Mouse (Mus musculus) limb, embryonic 10.5 days (tissue): ENCODE data around the gene Nipbl. TPM values are rescaled to one million over a fixed set of nuclear protein-coding genes. Genes with fewer than 3 reads are reported as not detected.
"Not testable (repeated sequence)": the region's sequence is repeated elsewhere in the genome, so short reads cannot be mapped to it uniquely, and the experiment has no call there.

Experiments used
- DNase-seq: peaks from one replicate; pipeline ENCODE4 v3.0.0-alpha.2; 2017; ENCODE audit warnings: low spot score
- H3K27ac ChIP-seq: fragments of 300-500 bp; sonication (generic); 2 replicates; pipeline ENCODE4 v1.5.1; 2016; ENCODE audit warnings: mild to moderate bottlenecking
- H3K27me3 ChIP-seq: fragments of 300-500 bp; sonication (generic); 2 replicates; pipeline ENCODE4 v1.6.1; 2016; ENCODE audit warnings: low read depth, mild to moderate bottlenecking; ENCODE audit not compliant: poor library complexity, severe bottlenecking
- H3K36me3 ChIP-seq: fragments of 300-500 bp; sonication (generic); 2 replicates; pipeline ENCODE4 v1.6.1; 2016; ENCODE audit warnings: mild to moderate bottlenecking, moderate library complexity
- H3K4me1 ChIP-seq: fragments of 300-500 bp; sonication (generic); 2 replicates; pipeline ENCODE4 v1.6.1; 2016
- H3K4me3 ChIP-seq: fragments of 300-500 bp; sonication (generic); 2 replicates; pipeline ENCODE4 v1.5.1; 2016; ENCODE audit warnings: mild to moderate bottlenecking, moderate library complexity
- H3K9me3 ChIP-seq: fragments of 300-500 bp; sonication (generic); replicated peaks from 2 replicates; pipeline ENCODE4 v1.6.1; 2016; ENCODE audit warnings: mild to moderate bottlenecking
- WGBS: fragments of 180-500 bp; shearing (Covaris S2); methylation state at CpG from one replicate; pipeline ENCODE4 v1.1.7; 2016; 5-methylcytosine and 5-hydroxymethylcytosine counted together
- polyA plus RNA-seq: library from polyadenylated mRNA; unstranded; fragments of >200 nt; fragmentation: Nextera tagmentation; extraction: Ambion mirVana; gene quantifications from 2 replicates; pipeline ENCODE4 v1.2.1, GENCODE M21; 2016

Nipbl gene
- 16.4 and 19.7 TPM in 2 replicates for polyA plus RNA-seq

DNA sequence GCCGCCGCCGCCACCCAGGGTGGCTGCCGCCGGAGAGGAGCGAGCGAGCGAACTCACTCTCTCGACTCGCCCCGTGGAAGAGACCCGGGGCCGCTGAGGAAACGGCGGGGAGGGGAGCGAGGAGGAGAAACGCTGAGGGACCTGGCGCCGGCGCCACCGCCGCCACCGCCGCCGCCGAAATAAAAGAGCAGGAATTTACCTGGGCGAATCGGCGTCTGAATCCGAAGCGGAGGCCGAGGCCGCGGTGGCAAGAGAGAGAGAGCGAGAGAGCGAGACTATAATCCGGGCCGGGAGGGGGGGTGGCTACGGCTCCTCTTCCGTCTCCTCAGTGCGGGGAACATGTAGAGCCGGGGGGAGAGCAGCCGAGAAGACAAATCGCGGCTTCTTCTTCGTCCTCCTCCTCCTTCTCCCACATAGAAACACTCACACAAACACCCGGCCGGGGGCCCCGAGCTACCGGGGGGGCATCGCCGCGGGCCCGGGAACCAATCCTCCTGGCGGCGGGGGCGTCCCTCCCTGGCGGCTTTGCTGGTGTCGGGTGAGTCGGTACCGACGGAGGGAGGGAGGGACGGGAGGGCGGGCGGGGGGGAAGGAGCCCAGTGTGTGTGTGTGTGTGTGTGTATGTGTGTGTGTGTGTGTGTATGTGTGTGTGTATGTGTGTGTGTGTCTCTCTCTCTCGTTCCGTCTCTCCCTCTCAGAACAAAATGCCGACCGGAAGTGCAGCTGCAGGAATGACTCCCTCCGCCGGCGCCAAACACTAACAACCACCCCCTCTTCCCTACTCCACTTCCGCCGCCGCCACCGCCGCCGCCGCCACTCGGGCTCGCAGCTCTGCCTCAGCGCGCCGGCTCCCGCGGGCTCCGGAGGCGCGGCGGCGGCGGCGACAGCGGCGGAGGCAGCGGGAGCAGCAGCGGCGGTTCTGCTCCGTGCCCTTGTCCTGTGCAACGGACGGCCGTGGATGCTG is at the start of gene Nipbl:
Gene Nipbl (minus strand): TSS at position 538 of the 964 bp plus-strand sequence.
- peak within 1 kb of the TSS; percentile 86 for H3K4me3 ChIP-seq
- no peaks in the 10 kb centered on the region for H3K27me3 ChIP-seq
- peak within 1 kb of the TSS; percentile 96 for H3K27ac ChIP-seq
- whole genome bisulfite sequencing: under 1% methylated on average over 86 of the region's 102 CpGs
- peak; percentile 95 for DNase-seq
- H3K9me3 ChIP-seq: no peaks in the 10 kb centered on the region
- peaks cover 29% of the 10 kb centered on the region for H3K4me1 ChIP-seq
- no peaks in the 10 kb centered on the region for H3K36me3 ChIP-seq

DNA sequence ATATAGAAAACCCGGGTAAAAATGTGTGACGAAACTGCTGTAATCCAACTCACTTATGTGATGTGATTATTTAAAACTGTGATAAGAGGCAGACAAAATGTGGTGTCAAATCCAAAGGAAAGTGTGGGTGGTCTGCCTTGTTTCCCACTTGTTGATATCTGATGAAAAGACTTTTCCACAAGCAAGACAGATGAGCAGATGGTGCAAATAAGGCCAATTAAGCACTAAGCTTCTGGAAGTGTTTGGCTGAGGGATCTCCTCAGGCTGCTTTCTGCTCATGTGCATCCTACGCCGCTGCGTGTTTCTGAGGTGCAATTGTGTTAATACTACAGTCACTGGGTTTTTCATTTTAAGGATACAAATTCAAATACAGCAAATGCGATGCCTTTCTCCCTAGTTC is 41.0 kb upstream of the Nipbl start:
- DNase-seq: no peak
- WGBS: 90% methylated on average over 6 of the region's 6 CpGs
- Histone ChIP-seq H3K27me3 (no peaks in the 10 kb centered on the region), H3K36me3 (no peaks in the 10 kb centered on the region), H3K9me3 (no peaks in the 10 kb centered on the region), H3K27ac (no peak overlapping the region), H3K4me1 (no peaks in the 10 kb centered on the region), H3K4me3 (no peak overlapping the region)

DNA sequence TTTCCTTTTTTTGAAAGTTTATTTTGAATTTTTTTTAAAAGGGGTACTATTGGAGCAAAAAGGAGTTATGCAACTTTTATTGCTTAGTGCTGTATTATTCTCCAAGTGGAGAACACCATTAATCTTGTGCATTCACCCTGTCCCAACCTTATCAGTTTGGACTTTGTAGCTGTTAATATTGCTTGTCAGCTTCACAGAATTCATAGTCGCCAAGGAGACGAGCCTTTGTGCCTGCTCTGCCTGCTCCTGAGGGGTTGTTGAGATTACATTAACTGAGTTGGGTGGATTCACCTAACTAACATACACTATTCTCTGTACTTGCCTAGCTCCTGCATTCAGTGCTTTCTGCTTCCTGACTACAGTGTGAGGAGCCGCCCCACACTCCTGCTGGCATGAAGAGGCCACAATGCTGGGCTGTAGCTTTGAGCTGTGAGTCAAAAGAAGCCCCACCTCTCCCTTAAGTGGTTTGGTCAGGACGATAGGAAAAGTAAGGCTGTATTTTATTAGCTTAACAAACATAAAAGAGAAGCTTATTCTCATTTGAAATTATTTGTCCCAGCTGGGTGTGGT is 24.8 kb upstream of the Nipbl start:
- WGBS: 68% methylated on average over 4 of the region's 4 CpGs
- H3K9me3 ChIP-seq: no peaks in the 10 kb centered on the region
- H3K27ac ChIP-seq: no peak overlapping the region
- H3K4me3 ChIP-seq: no peak overlapping the region
- DNase-seq: no peak
- H3K27me3 ChIP-seq: no peaks in the 10 kb centered on the region
- no peaks in the 10 kb centered on the region for H3K4me1 ChIP-seq
- no peaks in the 10 kb centered on the region for H3K36me3 ChIP-seq

DNA sequence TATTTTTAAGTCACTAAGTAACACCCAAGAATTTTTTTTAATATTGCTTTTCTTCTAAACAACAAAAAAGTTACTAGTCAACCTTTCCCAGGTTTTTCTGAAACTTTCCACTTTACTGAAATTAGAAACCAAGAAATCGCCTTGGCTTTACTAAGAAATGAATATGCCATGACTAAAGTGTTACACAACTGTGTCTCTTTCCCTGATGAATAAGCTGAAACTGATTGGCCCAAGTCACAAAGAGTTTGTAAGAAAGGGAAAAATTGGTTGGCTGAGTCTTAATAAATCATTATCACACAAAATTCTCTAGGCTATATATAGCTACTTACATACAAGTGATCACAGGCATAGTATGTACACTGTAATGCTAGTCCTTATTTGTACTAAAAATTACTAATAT is 19.3 kb upstream of the Nipbl start:
- H3K27ac ChIP-seq: no peak overlapping the region
- no peak overlapping the region for H3K4me3 ChIP-seq
- no peaks in the 10 kb centered on the region for H3K36me3 ChIP-seq
- H3K27me3 ChIP-seq: no peaks in the 10 kb centered on the region
- WGBS: 86% methylated on average over 1 of the region's 1 CpGs
- no peaks in the 10 kb centered on the region for H3K9me3 ChIP-seq
- no peak for DNase-seq
- H3K4me1 ChIP-seq: no peaks in the 10 kb centered on the region

DNA sequence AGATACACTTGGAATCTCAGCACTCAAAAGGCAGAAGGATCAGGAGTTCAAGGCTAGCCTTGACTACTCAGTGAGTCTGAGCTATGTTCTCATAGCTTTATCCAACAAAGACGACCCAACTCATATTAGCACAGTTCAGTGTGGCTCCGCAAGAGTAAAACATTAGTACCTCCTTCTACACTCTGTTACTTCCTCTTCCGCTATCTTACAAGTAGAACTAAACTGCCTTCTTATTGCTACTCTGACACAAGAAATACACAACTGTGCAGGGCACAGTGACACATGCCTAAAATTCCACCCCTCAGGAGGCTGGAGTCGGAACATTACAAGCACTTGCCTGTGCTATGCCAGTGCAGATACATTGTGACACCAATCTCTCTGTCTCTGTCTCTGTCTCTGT is 18.5 kb upstream of the Nipbl start:
- Histone ChIP-seq H3K9me3 (no peaks in the 10 kb centered on the region), H3K27me3 (no peaks in the 10 kb centered on the region), H3K4me1 (no peaks in the 10 kb centered on the region), H3K36me3 (no peaks in the 10 kb centered on the region), H3K27ac (no peak overlapping the region), H3K4me3 (no peak overlapping the region)
- no peak for DNase-seq
- 97% methylated on average over 4 of the region's 4 CpGs for WGBS

DNA sequence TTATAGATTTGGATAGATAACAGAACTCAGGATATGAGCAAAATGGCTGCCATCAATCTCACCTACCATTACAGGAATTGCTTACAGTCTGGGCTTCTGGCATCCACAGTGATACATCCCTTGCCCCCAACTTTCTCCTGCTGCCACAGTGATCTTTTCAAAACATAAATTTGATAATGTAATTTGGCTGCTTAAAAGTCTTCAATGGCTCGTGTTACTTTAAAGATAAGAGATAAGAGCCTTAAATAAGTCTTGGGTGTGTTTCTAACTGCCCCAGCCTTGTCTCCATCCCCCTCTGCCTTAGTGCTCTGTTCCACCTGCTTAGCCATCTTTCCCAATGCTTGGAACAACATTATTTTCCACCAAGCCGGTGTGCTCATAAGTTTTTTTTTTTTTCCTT is 16.6 kb upstream of the Nipbl start:
- 77% methylated on average over 2 of the region's 2 CpGs for WGBS
- Histone ChIP-seq H3K27me3 (no peaks in the 10 kb centered on the region), H3K4me1 (no peaks in the 10 kb centered on the region), H3K9me3 (no peaks in the 10 kb centered on the region), H3K4me3 (no peak overlapping the region), H3K27ac (no peak overlapping the region), H3K36me3 (no peaks in the 10 kb centered on the region)
- DNase-seq: no peak

DNA sequence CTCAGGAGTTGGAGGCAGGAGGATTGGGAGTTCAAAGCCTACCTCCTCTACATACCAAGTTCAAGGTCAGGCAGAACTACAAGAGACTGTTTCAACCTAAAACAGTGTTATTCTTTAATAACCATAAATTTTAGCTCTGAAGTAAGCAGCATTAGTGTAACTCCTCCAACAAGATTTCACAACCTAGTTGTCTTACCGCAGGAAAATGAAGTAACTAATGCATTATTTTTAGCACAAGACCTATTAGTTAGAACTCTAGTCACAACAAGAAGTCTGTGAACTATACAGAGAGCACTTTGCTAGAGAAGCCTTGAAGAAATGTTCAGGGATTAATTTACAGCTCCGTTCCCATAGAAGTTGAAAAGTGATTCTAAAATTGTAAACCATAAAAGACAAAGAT is 15.7 kb upstream of the Nipbl start:
- no peaks in the 10 kb centered on the region for H3K27me3 ChIP-seq
- DNase-seq: no peak
- H3K4me3 ChIP-seq: no peak overlapping the region
- no peaks in the 10 kb centered on the region for H3K36me3 ChIP-seq
- 86% methylated on average over 2 of the region's 2 CpGs for WGBS
- no peak overlapping the region for H3K27ac ChIP-seq
- H3K9me3 ChIP-seq: no peaks in the 10 kb centered on the region
- H3K4me1 ChIP-seq: no peaks in the 10 kb centered on the region

DNA sequence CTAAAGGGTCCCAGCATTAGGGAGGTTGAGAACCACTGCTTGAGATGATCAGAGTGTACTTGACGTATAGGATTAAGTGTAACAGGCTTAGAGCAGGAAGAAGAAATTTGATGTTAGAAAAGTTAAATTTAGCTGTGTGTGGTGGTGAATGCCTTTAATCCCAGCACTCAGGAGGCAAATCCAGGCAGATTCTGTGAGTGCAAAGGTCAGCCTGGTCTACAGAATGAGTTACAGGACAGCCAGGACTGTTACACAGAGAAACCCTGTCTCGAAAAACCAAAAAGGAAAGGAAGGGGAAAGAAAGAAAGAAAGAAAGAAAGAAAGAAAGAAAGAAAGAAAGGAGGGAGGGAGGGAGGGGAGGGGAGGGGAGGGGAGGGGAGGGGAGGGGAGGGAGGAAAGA is 12.0 kb upstream of the Nipbl start:
- H3K27me3 ChIP-seq, H3K27ac ChIP-seq, H3K9me3 ChIP-seq, H3K4me3 ChIP-seq, H3K4me1 ChIP-seq, DNase-seq, H3K36me3 ChIP-seq: not testable (repeated sequence)
- WGBS: 87% methylated on average over 2 of the region's 2 CpGs

DNA sequence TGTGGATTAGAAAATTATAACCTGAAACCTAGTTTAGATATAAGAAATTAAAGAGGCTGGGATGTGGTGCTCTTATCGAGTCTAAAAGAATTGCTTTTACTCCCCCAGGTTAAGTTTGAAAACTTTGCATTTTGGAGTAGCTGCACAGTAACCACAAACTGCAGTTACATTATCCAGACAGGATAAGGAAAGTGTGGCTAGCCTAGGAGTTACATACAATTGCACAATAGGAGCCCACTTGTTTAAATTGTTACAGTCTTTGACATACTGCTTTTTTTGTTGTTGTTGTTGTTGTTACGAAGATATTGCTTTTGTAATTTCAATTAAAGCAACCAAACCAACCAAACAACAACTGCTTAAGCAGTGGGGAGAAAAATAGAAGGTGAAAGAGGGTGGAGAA is 11.2 kb upstream of the Nipbl start:
- 94% methylated on average over 2 of the region's 2 CpGs for WGBS
- H3K4me3 ChIP-seq: no peak overlapping the region
- no peaks in the 10 kb centered on the region for H3K36me3 ChIP-seq
- H3K27ac ChIP-seq: no peak overlapping the region
- no peaks in the 10 kb centered on the region for H3K9me3 ChIP-seq
- DNase-seq: no peak
- H3K4me1 ChIP-seq: no peaks in the 10 kb centered on the region
- H3K27me3 ChIP-seq: no peaks in the 10 kb centered on the region

DNA sequence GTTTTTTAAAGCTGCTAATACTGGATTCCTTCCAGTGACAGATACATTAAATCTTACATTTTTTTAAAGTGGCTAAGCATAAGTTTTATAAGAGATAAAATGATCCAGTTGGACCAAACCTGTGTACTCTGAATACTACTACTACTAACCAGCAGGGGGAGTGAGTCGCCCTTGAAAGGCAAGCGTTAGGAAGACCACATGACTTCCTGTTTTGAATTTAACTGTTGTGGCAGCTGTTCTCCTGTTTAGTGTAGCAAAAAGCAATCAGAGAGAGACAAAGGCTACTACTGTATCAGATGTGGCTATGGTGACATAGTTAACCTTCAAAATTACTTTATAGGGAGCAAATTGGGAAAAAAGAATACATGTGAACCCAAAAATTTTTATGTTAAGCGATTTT is 6.8 kb upstream of the Nipbl start:
- 50% methylated on average over 3 of the region's 3 CpGs for WGBS

DNA sequence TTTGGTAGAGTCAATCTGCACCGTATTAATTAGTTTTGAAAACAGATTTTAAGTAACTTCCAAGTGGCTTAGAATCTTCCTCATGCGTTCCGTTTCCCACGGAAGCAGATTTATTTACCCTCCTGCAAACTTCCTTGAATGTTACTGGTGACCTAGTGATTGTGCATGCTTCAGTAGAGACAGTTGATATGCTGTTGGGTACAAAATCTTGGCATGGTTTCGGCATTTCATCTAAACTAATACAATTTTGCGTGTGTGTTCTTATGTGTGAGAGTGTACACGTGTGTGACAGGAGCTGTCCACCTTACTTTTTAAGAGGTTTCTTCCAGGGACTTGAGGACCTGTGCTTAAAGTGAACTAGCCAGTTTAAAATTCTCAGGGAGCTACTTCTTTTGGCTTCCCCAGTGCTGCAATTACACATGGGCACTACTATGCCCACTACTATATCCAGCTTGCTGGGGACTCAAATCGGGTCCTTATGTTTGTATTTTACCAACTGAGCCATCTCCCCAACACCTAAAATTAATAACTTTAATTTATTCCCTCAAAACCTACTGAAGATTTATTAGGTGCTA is 3.0 kb upstream of the Nipbl start:
- no peaks in the 10 kb centered on the region for H3K9me3 ChIP-seq
- H3K4me3 ChIP-seq: peak overlapping the region; percentile 86
- H3K4me1 ChIP-seq: peaks cover 24% of the 10 kb centered on the region
- WGBS: 68% methylated on average over 8 of the region's 8 CpGs
- no peaks in the 10 kb centered on the region for H3K36me3 ChIP-seq
- H3K27me3 ChIP-seq: no peaks in the 10 kb centered on the region
- no peak overlapping the region for H3K27ac ChIP-seq
- no peak for DNase-seq

More for the DNA sequence above, 6.8 kb upstream of the Nipbl start:
- H3K27ac ChIP-seq: no peak overlapping the region
- H3K9me3 ChIP-seq: no peaks in the 10 kb centered on the region
- no peak overlapping the region for H3K4me3 ChIP-seq
- no peak for DNase-seq
- no peaks in the 10 kb centered on the region for H3K27me3 ChIP-seq
- peaks cover 19% of the 10 kb centered on the region for H3K4me1 ChIP-seq
- no peaks in the 10 kb centered on the region for H3K36me3 ChIP-seq

DNA sequence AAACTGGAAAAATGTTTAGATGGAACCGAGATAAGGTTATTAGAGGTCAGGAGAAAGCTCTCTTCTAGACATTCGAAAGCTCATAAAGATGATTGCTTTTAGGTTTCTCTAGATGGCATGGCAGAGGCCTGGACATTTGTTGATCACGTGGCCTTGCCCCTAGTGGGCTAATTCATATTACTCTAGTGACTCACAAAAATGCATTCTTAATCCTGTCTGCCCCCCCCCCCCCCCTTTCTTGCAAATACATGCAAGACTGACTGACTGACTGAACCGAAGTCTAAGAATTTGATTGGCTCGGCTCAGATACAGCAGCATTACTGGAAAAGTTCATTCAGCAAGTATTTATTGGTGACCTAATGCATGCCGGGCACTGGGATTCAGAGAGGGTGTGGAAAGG is 2.2 kb upstream of the Nipbl start:
- Histone ChIP-seq H3K27ac (0 out of 2 replicates have a peak overlapping the region, but pooled peaks have one; percentile 50), H3K4me1 (peaks cover 29% of the 10 kb centered on the region), H3K36me3 (no peaks in the 10 kb centered on the region), H3K4me3 (peak overlapping the region; percentile 86), H3K9me3 (no peaks in the 10 kb centered on the region), H3K27me3 (no peaks in the 10 kb centered on the region)
- DNase-seq: peak; percentile 72
- 11% methylated on average over 6 of the region's 6 CpGs for WGBS

DNA sequence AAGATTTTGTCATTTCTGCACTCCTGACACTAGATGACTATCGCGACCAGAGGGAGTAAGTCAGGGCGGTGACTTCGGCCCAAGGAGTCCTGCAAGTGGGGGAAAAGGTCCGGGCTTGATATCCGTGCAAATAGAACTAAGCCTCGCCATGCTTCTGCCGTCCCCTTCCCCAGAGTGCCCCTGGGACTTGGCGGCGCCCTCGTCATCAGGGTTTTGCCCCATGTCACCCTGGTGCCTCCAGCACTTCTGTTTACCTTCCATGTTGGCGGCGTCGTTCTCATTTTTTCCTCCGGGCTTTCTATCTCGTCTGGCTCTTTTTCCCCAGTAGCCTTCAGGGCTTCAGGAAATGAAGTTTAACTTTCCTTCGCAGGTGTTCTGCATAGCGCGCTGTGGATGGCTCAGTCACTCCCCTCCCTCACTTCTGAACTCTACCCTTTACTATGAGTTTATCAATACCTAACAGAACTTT is 1.7 kb upstream of the Nipbl start:
- Histone ChIP-seq H3K27me3 (no peaks in the 10 kb centered on the region), H3K27ac (peak overlapping the region; percentile 50; the same call in 1 of the 2 replicates), H3K4me3 (peak overlapping the region; percentile 86), H3K36me3 (no peaks in the 10 kb centered on the region), H3K9me3 (no peaks in the 10 kb centered on the region), H3K4me1 (peaks cover 29% of the 10 kb centered on the region)
- WGBS: under 1% methylated on average over 19 of the region's 19 CpGs
- DNase-seq: peak; percentile 59
